Mouse (Mus musculus): ENCODE data around the gene Ssr4.

DNA sequence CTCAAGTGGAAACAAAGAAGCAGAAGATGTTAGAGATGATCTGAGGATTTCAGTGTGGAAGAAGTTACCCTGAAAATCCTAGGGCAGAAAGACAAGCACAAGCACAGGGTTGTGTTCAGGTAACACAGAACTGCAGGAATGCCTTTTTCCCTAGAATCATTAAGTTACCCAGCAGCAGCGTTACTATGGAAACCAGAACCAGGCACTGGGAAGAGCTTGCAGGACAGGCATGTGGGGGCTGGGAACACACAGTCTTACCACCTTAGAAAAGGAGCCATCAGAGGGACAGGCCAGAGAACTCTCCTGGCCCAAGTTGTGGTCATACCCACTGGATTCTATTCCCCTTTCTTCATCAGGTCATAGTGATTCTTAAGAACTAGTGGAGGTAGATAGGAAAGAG lies 19.0 kb downstream of the Ssr4 start:
- TF ChIP-seq CTCF (conservative IDR thresholded peaks at IDR 0.05 in 1 of 2, IDR thresholded peaks at IDR 0.05 in 1 of 2; ENCODE audit: low read depth in 2 of 2, low read length in 2 of 2) (no peak), EP300 (IDR thresholded peaks at IDR 0.05; ENCODE audit: low read length) (no peak), POLR2A (IDR thresholded peaks at IDR 0.05; ENCODE audit: low read depth, low read length) (no peak), USF1 (IDR thresholded peaks at IDR 0.05; ENCODE audit: low read depth, low read length) (no peak), MEF2A (IDR thresholded peaks at IDR 0.05; ENCODE audit: borderline replicate concordance, low read depth, low read length) (no peak), NELFE (IDR thresholded peaks at IDR 0.05; ENCODE audit: low read depth, low read length) (no peak), HCFC1 (IDR thresholded peaks at IDR 0.05; ENCODE audit: low read depth, low read length) (no peak), USF2 (conservative IDR thresholded peaks at IDR 0.05; ENCODE audit: low read depth, low read length) (no peak), MAX (IDR thresholded peaks at IDR 0.05; ENCODE audit: low read length) (no peak), SIN3A (IDR thresholded peaks at IDR 0.05; ENCODE audit: low read length) (no peak), SMC3 (IDR thresholded peaks at IDR 0.05; ENCODE audit: low read depth, low read length) (no peak), ZC3H11A (IDR thresholded peaks at IDR 0.05; ENCODE audit: low read depth, low read length) (no peak)

All from CH12.LX (cell line).